Mouse (Mus musculus): ENCODE results near the gene Tmem150a. TPM values are rescaled to one million over a fixed set of nuclear protein-coding genes. Genes with fewer than 3 reads are reported as not detected.

Tmem150a gene
- polyA plus RNA-seq, 1 experiment, result 3.0 TPM

DNA sequence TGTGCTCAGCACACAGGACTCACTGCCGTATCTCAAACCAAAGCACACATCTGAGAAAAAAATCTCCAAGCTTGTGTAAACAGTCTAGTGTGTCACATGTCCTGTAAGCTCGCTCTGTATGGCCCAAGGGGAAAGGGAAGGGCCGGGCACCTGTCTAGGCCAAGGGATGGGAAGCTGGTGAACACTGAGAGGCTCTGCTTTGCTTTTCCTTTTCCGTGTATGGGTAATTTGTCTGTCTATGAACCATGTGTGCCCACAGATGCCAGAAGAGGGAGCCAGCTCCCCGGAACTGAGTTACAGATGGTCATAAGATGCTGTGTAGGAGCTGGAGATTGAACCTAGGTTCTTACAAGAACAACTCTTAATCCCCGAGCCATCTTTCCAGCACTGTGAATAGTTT lies 29.0 kb upstream of the Tmem150a start:
- Histone ChIP-seq H3K4me1 (ENCODE audit: control insufficient read depth, insufficient read depth, low read length) (no peaks in the 10 kb centered on the region), H3K27ac (ENCODE audit: insufficient read depth, low read depth, low read length) (no peak overlapping the region), H3K4me3 (ENCODE audit: insufficient read depth, low read length) (no peak overlapping the region)
- TF ChIP-seq POLR2A (IDR thresholded peaks at IDR 0.05; ENCODE audit: borderline replicate concordance, low read depth, low read length), result no peak
- no peak for TF ChIP-seq CTCF (IDR thresholded peaks at IDR 0.05; ENCODE audit: low read depth, low read length)

DNA sequence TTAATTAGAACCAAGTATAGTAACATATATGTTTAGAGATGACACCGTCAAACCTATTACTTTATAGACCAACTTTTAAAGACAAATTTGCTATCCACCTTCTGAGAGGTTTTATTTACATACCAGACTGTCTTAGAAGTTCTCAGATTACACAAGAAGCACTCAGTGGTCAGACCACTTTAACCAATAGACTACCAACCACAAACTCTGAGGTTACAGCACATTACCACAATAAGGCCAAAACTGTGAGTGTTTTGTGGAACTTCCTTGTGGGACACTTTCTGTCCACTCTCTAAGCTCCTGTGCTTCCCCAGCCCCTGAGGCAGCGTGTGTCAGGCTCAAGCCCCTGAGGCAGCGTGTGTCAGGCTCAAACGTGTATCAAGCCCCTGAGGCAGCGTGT lies 26.2 kb upstream of the Tmem150a start:
- Histone ChIP-seq H3K4me1 (ENCODE audit: control insufficient read depth, insufficient read depth, low read length) (peaks cover 9% of the 10 kb centered on the region), H3K4me3 (ENCODE audit: insufficient read depth, low read length) (no peak overlapping the region)

DNA sequence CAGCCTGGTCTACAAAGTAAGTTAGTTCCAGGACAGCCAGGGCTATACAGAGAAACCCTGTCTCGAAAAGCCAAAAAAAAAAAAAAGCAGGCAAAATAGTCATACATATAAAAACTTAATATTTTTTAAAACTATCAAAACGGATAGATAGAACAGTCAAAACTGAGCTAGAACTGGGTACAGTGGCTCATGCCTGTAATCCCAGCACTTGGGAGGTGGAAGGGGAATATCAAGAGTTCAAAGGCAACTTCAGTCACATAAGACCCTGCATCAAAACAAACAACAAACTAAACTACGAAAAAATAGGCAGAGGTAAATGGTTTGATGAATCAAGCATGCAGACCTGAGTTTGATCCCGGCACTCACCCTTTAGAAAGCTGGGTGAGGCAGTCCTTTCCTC lies 25.1 kb upstream of the Tmem150a start:
- no peak overlapping the region for H3K27ac ChIP-seq (ENCODE audit: insufficient read depth, low read depth, low read length)
- H3K4me3 ChIP-seq (ENCODE audit: insufficient read depth, low read length), result no peak overlapping the region
- TF ChIP-seq POLR2A (IDR thresholded peaks at IDR 0.05; ENCODE audit: borderline replicate concordance, low read depth, low read length) (no peak), CTCF (IDR thresholded peaks at IDR 0.05; ENCODE audit: low read depth, low read length) (no peak)
- peaks cover 9% of the 10 kb centered on the region for H3K4me1 ChIP-seq (ENCODE audit: control insufficient read depth, insufficient read depth, low read length)

More for the DNA sequence above, 26.2 kb upstream of the Tmem150a start:
- TF ChIP-seq POLR2A (IDR thresholded peaks at IDR 0.05; ENCODE audit: borderline replicate concordance, low read depth, low read length), result no peak
- no peak for TF ChIP-seq CTCF (IDR thresholded peaks at IDR 0.05; ENCODE audit: low read depth, low read length)
- H3K27ac ChIP-seq (ENCODE audit: insufficient read depth, low read depth, low read length), result no peak overlapping the region

- Histone ChIP-seq H3K27ac (ENCODE audit: insufficient read depth, low read depth, low read length) (no peak overlapping the region), H3K4me1 (ENCODE audit: control insufficient read depth, insufficient read depth, low read length) (peaks cover 9% of the 10 kb centered on the region), H3K4me3 (ENCODE audit: insufficient read depth, low read length) (no peak overlapping the region)
- no peak for TF ChIP-seq CTCF (IDR thresholded peaks at IDR 0.05; ENCODE audit: low read depth, low read length)
- TF ChIP-seq POLR2A (IDR thresholded peaks at IDR 0.05; ENCODE audit: borderline replicate concordance, low read depth, low read length), result no peak
Measured at GRCm38 (mm10) chr6:72333111-72333510, 22.1 kb upstream of the Tmem150a start.

DNA sequence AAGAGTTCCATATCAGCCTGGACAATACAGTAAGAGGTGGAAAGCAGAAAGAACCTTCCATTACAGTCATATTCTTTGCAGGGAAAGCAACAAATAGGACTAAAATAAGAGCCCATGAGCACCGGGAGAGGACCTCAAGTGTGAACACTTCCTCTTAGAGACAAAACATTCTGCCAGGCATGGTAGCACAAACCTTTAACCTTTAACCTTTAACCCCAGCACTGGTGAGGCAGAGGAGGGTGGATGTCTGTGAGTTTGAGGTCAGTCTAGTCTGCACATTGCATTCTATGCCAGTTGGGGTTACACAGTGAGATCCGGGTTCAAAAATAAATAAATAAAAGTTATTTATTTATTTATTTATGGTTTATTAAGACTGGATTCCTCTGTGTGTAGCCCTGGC lies 14.8 kb upstream of the Tmem150a start:
- Histone ChIP-seq H3K4me3 (ENCODE audit: insufficient read depth, low read length) (no peak overlapping the region), H3K27ac (ENCODE audit: insufficient read depth, low read depth, low read length) (no peak overlapping the region), H3K4me1 (ENCODE audit: control insufficient read depth, insufficient read depth, low read length) (peaks cover 3% of the 10 kb centered on the region)
- TF ChIP-seq CTCF (IDR thresholded peaks at IDR 0.05; ENCODE audit: low read depth, low read length) (no peak), POLR2A (IDR thresholded peaks at IDR 0.05; ENCODE audit: borderline replicate concordance, low read depth, low read length) (no peak)

DNA sequence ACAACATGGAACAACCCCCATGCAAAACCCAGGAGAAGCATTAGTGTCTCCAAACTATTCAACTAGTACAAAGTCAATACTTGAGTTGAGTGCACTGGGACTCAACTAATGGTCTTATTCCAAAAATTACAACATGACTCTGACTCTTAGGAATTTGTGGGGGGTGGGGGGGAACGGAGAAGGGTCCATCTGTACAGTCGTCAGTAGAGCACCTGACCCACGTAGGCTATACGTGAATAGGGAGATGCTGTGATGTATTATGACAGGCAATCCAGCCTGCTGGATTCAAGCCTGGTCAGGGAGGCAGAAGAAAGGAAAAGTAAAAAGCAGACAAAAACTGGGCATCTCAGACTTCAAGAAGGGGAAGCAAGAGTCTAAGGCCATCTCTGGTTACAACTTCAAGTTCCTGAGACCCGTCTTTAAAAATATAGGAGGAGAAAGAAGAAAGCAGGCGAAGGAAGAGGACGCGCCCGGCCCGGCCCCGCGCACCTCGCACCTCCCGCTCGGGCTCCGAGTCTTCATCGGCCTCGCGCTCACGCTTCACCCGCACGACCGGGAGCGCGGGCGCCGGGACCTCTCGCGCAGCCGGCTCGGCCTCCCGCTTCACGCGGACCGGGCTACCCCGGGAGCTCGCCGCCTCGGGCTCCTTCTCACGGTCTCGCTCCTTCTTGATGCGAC lies 10.7 kb upstream of the Tmem150a start:
- Histone ChIP-seq H3K4me3 (ENCODE audit: insufficient read depth, low read length) (peak overlapping the region; percentile 89), H3K27ac (ENCODE audit: insufficient read depth, low read depth, low read length) (peak overlapping the region; percentile 22), H3K4me1 (ENCODE audit: control insufficient read depth, insufficient read depth, low read length) (peaks cover 24% of the 10 kb centered on the region)
- no peak for TF ChIP-seq POLR2A (IDR thresholded peaks at IDR 0.05; ENCODE audit: borderline replicate concordance, low read depth, low read length)
- TF ChIP-seq CTCF (IDR thresholded peaks at IDR 0.05; ENCODE audit: low read depth, low read length), result no peak

- Histone ChIP-seq H3K4me1 (ENCODE audit: control insufficient read depth, insufficient read depth, low read length) (peaks cover 30% of the 10 kb centered on the region), H3K27ac (ENCODE audit: insufficient read depth, low read depth, low read length) (peak within 1 kb of the TSS; percentile 22), H3K4me3 (ENCODE audit: insufficient read depth, low read length) (peak within 1 kb of the TSS; percentile 89)
- TF ChIP-seq CTCF (IDR thresholded peaks at IDR 0.05; ENCODE audit: low read depth, low read length), result no peak
- no peak for TF ChIP-seq POLR2A (IDR thresholded peaks at IDR 0.05; ENCODE audit: borderline replicate concordance, low read depth, low read length)
Measured at GRCm38 (mm10) chr6:72345074-72345567, 10.1 kb upstream of the Tmem150a start, which contains the start of gene Usp39. TSS of gene Usp39 (minus strand) at chr6:72345184.

- no peak overlapping the region for H3K4me3 ChIP-seq (ENCODE audit: insufficient read depth, low read length)
- H3K4me1 ChIP-seq (ENCODE audit: control insufficient read depth, insufficient read depth, low read length), result peaks cover 35% of the 10 kb centered on the region
- TF ChIP-seq POLR2A (IDR thresholded peaks at IDR 0.05; ENCODE audit: borderline replicate concordance, low read depth, low read length) (no peak), CTCF (IDR thresholded peaks at IDR 0.05; ENCODE audit: low read depth, low read length) (no peak)
- H3K27ac ChIP-seq (ENCODE audit: insufficient read depth, low read depth, low read length), result peak overlapping the region; percentile 20
Measured at GRCm38 (mm10) chr6:72345633-72346032, 9.6 kb upstream of the Tmem150a start.

DNA sequence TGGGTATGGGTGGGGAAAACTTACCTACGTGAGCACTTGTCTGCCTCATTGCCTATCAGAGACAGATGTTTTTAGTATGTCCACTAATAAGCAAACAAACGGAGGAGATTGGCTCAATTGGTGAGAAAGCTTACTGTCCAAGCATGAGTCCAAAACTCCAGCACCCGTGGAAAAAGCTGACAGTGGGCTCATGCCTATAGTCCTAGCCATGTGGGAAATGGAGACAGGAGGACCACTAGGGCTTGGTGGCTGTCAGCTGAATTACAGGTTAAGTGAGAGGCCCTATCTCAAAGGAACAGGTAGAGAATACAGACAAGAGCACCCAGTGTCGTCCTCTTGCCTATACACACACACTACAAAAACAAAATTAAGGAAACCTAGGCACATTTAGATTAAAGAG lies 9.0 kb upstream of the Tmem150a start:
- Histone ChIP-seq H3K27ac (ENCODE audit: insufficient read depth, low read depth, low read length) (no peak overlapping the region), H3K4me3 (ENCODE audit: insufficient read depth, low read length) (no peak overlapping the region), H3K4me1 (ENCODE audit: control insufficient read depth, insufficient read depth, low read length) (peaks cover 38% of the 10 kb centered on the region)
- TF ChIP-seq CTCF (IDR thresholded peaks at IDR 0.05; ENCODE audit: low read depth, low read length) (no peak), POLR2A (IDR thresholded peaks at IDR 0.05; ENCODE audit: borderline replicate concordance, low read depth, low read length) (no peak)

GRCm38 (mm10) chr6:72347166-72347941 lies 7.9 kb upstream of the Tmem150a start, which contains the start of gene 0610030E20Rik:
TSS of gene 0610030E20Rik (plus strand) at chr6:72347317.
- Histone ChIP-seq H3K4me1 (ENCODE audit: control insufficient read depth, insufficient read depth, low read length) (peaks cover 39% of the 10 kb centered on the region), H3K27ac (ENCODE audit: insufficient read depth, low read depth, low read length) (peak within 1 kb of the TSS; percentile 49), H3K4me3 (ENCODE audit: insufficient read depth, low read length) (peak within 1 kb of the TSS; percentile 88)
- TF ChIP-seq CTCF (IDR thresholded peaks at IDR 0.05; ENCODE audit: low read depth, low read length) (no peak), POLR2A (IDR thresholded peaks at IDR 0.05; ENCODE audit: borderline replicate concordance, low read depth, low read length) (no peak)
